Mouse (Mus musculus) left cerebral cortex, adult 18-20 months (tissue): ENCODE measurements around the gene Gm37240. TPM values are rescaled to one million over a fixed set of nuclear protein-coding genes. Genes with fewer than 3 reads are reported as not detected.

Source experiments
- DNase-seq, 2 experiments: peaks; one replicate each; pipeline ENCODE4 v3.0.0; 2021 to 2022; ENCODE audit warnings: low spot score in 2 of 2, mixed read lengths in 1 of 2
- total RNA-seq, 2 experiments: library from RNA; stranded (reverse); gene quantifications; 2 replicates each; pipeline ENCODE4 v1.2.3; 2021

Gm37240 gene
- total RNA-seq, 2 experiments from 2014 or later: 2.3 TPM; not detected in 1

DNA sequence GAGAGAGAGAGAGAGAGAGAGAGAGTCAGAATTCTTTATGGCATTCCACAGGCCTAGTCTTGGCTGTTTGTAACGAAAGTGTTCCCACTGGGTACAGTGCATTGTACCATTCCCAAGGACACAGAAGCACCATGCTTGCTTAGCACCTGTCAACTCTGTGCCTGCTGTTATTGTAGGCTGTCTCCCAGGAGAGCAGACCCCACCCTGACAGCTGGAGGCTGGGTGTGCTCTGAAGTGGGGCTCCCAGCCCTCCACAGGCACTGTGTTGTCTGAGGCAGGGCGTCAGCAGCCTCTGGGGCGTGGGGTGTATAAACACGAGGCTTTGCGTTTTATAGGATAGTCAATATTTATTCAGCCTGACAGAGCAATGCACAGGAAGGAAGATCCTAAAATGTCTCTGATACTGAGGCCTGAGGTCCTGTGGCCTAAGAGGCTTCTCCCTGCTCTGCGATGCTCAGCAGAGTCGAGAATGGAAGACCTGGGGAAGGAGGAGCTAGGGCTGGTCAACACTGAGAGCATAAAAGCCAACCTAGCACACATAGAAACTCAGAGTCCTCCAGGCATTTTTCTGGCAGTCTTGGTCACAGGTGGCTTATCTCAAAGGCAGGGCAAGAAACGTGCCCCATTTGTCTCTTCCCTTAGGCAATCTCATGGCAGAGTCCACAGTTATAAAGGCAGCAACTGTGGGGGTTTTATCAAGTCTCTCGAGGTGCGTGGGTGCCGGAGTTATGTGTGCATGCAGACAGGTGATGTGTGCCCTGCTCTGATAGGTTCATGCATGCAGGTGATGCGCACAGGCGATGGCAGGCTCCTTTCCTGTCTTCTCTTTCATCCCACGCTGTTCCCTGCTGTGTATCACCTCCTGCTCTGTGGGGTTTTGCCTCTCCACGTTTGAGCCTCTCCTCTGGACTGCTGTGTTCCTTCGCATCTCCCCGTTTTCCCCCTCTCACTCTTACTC lies 677.2 kb downstream of the Gm37240 start:
- DNase-seq: no peak

DNA sequence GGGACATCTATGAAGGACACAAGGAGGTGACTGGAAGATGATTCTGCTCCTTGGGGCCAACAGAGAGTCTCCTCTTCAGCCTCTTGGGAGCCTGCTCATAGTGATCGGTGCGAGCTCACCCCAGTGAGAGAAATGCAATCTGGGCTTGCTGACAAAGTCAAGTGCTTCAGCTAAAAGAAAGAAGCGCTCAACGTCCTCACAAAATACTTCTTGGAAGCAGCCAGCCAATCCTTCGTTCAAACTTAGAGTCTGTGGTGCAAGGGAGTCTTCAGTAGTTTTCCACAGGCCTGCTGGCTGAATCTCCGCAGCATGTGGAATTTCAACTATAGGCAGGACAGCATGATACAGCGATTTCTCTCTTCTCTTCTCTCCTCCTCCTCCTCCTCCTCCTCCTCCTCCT lies 680.8 kb downstream of the Gm37240 start:
- DNase-seq: peak in 1 of 2 experiments; percentile 43

DNA sequence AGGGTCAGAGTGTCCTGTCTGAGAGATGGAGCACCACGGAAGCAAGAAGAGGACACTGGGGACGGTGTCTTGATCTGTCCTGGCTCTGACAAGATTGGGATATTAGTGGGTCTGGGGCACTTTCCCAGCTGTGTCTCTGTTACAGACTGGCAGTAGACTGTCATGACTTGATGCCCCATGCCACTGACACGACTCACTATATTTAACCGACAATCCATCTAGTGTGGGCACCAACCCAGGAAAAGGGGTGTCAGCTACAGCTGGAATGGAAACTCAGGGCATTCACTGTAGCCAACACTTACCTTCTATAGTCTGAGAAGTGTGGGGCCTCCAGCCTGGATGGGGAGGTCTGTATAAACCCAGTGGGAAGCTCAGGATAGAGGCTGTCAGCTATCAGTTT lies 681.4 kb downstream of the Gm37240 start:
- DNase-seq: no peak

DNA sequence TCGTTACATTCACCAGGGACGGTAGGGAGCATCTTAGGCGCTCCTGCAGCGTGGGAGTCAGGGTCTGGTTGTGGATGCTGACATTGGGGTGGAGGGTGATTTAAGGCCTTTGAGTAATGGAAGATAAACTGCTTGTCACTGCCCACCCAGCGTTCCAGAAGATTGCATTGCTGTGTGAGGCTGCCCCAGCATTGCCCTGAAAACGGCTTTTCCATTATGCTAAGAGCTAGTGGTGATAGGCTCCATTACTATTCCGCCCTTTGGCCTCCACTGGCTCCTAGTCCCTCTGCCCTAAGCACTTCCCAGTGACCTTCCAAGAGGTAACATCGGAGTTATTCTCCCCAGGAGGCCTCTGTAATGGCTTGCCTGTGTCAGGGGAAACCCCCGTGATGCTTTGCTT lies 683.7 kb downstream of the Gm37240 start:
- no peak for DNase-seq

DNA sequence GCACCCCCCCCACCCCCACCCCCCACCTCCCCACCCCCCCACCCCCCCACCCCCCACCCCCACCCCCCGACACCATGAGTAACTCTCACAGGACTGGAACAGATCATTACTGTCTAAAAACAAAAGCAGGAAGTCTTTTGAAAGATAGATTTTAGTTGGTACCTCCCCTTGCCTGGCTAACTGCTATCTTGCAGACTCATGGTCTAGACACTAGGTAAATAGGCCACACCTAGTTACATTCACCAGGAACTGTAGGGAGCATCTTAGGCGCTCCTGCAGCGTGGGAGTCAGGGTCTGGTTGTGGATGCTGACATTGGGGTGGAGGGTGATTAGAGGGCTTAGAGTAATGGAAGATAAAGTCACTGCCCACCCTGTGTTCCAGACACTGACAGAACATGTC lies 684.6 kb downstream of the Gm37240 start:
- DNase-seq: no peak

DNA sequence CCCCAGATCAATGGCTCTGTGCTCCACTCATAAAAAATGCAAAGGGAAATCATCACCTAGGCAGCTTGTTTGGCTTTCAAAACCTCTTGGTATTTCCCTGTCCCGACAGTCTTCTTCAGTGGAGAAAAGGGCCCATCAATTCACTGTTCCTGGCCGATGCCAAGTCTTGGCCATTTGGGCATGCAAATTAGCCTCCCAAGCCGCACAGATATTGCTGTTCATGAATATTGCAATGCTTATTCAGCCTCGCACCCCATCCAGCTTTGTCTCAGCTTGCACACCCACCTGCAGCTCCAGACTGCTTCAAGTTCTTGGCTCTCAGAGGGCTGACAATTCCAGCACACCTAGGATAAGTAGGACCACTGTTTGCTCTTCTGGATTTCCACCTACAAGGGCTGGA lies 685.5 kb downstream of the Gm37240 start:
- DNase-seq: peak in 1 of 2 experiments; percentile 67

DNA sequence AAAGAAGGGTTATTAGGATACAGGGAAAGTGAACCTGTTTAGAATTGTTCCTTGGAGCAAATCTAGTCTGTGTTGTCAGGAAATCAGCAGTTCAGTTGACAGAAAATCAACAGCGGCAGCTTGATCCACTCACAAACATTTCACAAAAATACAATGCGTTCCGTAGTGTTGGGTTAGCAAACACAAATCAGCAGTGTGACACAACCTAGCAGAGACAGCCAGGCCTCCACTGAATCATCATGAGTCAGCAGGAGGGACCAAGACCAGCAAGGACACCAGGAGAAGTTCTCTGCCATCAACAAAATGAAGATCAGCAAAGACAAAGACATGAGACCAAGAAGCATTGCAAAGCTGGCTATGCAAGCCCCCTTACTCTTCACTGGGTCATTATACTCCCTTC lies 688.8 kb downstream of the Gm37240 start:
- no peak for DNase-seq

DNA sequence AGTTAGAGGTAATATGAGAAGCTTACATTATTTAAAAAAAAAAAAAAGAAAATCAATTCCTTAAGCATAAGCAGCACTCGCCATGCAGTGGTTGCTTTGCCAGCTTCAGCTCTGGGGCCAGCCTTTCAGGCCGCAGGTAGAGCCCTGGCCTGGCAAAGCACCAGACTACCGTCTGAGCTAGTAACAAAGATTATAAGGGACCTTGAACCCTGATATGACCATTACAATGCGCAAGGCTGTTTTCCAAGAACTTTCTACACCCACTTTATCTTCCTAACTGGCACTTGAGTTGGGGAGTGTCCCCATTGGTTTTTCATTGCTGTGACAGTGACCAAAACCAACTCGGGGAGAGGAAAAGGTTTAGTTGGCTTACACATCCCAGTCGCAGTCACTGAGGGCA lies 690.2 kb downstream of the Gm37240 start:
- DNase-seq: no peak

DNA sequence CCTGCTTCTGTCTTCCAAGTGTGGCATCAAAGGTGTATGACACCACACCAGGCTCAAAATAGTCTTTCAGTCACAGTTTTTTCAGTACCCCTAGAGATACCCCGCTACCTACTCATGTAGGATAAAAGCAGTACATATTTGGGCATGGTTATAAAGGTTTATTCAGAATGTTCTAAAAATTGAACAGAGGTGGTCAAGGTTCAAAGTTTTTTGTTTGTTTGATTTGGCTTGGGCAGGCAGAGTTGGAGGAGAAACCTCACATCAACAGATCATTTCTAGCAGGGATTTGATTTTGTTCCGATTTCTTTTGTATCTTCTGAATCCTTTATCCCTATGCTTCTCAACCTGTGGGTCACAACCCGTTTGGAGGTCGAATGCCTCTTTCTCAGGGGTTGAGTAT lies 690.7 kb downstream of the Gm37240 start:
- no peak for DNase-seq

DNA sequence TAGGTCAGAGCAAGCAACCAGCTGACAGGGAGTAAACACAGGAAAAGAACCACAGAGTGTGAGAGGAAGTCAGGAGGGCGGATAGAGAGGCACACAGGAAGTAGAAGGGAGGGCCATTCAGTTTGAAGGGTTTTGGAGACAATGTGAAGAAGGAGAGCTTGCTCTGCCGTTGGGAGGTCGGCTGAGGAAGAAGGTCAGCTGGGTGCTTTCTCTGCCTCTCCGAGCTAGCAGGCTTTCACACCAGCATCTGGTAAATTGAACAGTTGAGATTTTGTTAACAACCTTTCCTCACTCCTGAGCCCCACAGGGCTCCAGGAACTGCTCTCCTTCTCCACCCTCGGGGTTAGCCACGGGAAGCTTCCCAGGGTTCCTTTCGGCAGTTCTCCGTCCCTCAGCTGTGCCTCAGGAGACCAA lies 692.2 kb downstream of the Gm37240 start:
- no peak for DNase-seq

DNA sequence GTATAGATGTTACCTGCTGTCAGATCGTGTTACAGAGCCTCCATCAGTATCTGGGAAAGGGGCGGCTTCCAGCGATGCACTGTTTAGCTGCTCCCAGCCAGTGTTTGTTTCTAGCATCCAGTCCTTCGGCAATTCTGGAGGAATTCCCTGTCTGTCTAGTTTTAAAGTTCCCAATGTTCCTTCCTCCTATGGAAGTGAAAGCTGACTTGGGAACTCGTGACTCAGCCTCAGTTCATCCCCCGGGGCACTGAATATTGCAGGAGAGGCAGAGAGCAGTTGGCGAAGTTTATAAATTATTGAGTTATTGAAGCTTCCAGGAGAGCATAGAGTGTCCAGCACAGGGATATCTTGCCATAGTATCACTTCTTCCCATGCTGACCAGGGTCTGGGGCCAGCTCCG lies 697.5 kb downstream of the Gm37240 start:
- DNase-seq: no peak

DNA sequence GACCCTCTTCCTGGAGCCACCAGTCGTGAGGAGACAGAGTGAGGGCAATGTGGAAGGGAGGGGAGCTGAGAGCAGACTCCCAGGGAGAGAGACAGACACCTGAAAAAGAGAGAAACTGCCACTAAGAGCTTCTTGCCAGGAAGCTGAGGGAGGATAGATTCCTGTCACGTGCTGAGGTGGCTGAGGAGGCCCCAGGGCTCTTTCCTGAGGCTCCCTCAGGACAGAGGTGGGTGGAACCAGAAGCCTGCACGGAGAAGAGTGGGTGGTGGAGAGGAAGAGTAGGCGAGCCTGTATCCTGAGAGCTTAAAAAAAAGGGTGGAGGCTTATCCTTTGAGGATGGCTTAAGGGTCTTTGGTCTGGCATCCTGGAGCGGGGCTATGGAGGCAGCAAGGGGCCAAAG lies 699.0 kb downstream of the Gm37240 start:
- DNase-seq: peak; percentile 52 to 53

DNA sequence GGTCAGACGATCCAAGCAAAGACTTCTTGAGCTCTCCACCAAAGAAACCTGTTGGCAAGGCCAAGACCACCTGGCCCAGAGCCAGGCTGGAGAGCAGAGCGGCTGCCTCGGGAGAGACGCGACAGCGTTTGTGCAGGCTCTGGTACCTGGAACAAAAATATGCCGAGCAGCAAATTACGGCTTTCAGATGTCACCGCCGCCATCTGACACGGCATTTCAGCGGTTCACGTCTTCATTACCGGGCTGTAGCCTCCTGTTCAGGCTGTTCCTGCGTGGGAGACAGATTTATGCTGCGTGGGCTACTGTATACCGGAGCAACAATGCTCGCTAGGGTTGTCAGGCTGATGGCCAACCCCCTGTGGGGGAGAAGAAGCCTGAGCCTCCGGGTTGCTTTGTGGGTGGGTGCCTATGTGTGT lies 700.6 kb downstream of the Gm37240 start:
- DNase-seq: peak in 1 of 2 experiments; percentile 72

DNA sequence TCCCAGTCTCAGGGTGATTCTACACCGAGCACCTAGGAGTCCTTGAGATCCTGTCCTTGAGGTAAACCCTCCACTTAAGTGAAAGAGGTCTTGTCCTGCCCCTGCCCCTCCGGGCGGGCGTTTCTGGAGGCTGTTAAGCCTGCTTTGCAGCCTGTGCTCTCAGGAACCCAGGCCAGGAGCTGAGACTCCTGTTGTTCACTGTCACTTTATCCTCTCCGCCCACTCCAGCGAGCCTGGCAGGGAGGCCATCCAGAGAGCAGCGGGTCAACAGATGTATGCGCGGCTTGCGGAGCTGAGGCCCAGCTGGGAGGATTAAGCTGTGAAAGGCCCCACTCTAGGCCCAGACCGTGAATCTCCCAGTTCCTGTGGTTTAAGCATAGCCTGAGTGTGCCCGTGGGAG lies 701.5 kb downstream of the Gm37240 start:
- no peak for DNase-seq

DNA sequence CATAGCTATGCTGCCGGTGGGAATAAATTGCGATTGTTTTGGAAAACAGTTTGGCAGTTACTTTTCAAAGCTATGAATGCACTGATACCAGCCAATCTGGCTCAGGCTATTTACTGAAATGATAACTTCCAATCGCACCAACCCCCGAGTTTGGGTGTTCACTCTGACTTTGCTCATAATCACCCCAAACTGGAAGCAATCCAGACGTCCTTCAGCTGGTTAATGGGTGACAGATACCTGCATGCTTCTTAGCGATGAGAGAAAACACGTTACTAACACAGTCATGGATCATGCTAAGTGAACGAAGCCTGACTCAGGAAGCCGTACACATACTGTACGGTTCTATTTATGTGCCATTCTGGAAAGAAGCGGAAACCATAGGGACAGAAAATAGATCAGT lies 702.4 kb downstream of the Gm37240 start:
- no peak for DNase-seq

DNA sequence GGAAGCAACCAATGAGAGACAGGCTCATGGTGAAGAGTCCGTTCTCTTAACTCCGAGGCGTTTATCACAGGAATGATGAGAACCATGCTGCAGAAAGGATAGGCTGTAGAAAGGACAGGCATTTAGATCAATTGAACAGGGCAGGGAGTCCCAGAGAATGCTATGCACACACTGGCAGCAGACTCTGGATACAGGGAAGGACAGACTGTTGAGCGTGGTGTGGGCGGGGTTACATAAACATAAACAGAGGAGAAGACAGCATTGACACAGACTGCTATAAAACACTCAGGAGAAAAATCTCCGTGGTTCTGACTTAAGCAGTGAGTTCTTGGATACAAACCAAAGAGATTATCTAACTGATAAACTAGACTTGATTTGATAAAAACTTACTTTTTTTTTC lies 703.2 kb downstream of the Gm37240 start:
- DNase-seq: peak in 1 of 2 experiments; percentile 42

DNA sequence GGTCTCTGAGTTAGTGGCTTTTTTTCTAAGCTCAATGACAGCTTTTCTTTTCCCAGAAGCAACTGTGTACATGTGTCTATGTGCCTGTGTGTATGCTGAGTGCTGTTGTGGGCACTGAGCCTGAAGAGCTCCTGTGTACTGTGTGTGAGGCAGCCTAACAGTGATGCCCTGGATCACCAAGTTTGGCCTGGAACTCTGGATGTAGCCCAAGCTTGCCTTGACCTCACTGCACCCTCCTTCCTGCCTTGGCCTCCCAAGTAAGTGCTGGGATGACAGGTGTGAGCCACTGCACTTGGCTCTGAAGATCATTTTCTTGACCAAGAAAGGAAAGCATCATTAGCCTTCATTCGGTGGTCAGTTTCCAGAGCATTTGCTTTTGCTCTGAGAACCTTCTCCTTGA lies 710.6 kb downstream of the Gm37240 start:
- no peak for DNase-seq

DNA sequence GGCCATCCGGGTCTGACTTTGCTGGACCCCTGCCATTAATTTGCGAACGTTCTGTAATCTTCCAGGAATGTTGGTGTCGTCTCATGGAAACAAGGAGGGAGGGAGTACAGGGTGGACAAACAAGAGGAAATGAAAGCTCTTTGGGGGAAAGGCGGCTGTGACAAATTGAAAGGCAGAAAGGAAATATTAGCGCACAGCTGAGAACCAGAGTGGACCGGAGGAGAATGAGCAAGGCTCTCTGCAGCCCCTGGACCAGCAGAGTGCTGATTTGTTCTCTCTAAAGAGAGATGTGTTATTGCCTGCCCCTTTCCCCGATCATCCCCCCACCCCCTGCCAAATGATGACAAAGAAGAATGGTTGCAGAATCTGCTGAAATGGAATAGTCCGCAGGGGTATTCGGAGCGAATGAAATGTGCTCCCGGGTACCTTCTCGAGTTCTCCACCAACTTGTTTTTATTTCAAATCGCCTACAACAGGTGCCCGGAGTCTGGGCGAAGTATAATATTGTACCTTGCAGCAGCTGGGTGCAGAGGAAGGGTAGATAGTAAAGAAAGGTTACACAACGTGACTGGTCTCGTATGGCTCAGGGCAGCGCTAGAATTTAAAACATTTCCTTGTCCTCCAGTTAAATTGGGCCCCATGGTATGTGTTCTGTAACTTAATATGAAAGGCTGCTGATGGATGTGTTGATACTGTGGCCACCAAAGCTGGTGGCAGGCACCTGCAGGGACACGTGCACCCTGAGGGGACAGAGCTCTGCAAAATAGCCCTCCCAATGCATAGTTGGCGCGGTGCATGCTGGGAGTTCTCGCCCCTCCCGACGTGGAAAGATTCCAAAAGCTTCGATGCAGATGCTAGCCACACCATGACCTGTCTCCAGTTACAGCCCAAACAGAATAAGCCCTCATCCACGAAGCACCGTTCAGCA lies 712.5 kb downstream of the Gm37240 start:
- no peak for DNase-seq

DNA sequence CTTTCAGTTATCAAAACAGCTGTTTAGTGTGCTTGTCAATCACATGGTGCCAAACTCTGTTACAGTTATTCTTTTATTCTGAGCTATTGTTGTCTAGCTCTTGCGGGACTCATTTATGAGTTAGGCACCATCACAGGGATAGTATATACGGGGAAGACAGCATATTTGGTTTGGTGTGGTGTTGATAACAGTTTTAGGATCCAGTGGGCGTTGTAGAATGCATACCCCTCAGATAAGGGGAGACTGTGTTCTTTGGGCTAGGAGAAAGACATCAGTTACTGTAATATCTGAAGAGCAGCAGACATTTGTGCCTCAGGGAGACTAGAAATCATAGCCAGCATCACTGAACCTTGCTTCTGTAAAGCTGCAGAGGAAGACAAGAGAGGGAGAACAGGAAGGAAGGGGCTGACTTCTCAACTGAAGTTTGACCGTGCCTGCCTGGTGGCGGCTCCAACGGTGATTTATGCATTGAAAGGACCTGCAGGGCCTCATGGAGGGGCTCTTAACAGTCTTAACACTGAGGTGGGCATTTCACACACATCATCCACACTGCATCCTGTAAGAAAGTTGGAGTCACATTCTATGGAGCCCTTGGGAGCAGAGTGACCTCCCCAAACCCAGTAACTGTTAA lies 713.8 kb downstream of the Gm37240 start:
- no peak for DNase-seq

DNA sequence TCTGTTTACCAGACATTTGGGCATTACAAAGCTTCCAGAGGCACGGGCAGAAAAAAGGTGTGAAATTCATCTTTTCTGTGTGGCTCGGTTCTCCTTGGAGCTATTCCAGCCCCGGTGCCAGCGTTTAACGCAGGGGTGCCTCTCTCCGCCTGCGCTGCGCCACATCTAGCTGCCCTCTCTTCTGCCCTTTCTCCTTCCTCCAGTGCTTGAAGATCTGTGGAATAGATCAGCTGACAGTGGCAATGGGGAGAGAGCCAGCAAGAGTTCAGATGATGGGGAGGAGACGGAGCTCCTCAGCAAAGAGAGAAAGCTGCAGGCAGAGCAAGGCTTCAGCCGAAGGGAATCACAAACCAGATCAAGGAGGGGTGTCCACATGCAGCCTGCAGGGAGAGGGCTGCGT lies 714.8 kb downstream of the Gm37240 start:
- peak in 1 of 2 experiments; percentile 26 for DNase-seq

DNA sequence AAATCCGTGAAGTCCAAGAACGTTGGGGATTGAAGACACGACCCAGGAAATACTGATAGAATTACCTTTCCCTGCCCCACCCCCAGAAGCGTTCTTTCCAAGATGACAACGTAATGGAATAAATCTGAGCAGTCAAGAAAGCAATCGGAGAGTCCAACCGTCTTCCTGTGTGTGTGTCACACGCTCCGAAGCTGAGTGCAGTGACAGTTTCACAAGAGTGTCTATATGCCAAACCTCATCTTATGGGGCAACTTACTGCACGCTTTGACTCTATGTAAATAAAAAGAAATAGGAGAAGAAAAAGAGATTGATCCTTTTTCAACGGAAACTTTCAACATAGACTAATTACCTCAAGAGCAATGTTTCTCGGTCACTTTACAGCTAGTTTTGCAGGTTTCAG lies 715.2 kb downstream of the Gm37240 start:
- no peak for DNase-seq
